Mouse (Mus musculus) liver, embryonic 14.5 days (tissue): ENCODE measurements around the gene Lin7b. TPM values are rescaled to one million over a fixed set of nuclear protein-coding genes. Genes with fewer than 3 reads are reported as not detected.

Experiments used
- ATAC-seq: fragments of 200-750 bp; cut with Nextera tagmentation; 2 replicates; pipeline ENCODE4 v1.8.0; 2017; ENCODE audit warnings: moderate number of reproducible peaks, mild to moderate bottlenecking, moderate library complexity; ENCODE audit not compliant: insufficient read depth
- DNase-seq, 3 experiments: peaks; one replicate each; pipeline ENCODE4 v3.0.0-alpha.2; 2012 to 2013; ENCODE audit warnings: low read depth in 3 of 3, low spot score in 3 of 3
- H3K27ac ChIP-seq: fragments of 300-500 bp; sonication (generic); 2 replicates; pipeline ENCODE4 v1.5.1; 2014; ENCODE audit warnings: moderate library complexity, mild to moderate bottlenecking, control low read depth, inconsistent platforms
- H3K27me3 ChIP-seq: fragments of 300-500 bp; sonication (generic); 2 replicates; pipeline ENCODE4 v1.6.1; 2014; ENCODE audit warnings: mild to moderate bottlenecking, low read length, moderate library complexity; ENCODE audit not compliant: control insufficient read depth, insufficient read depth
- H3K36me3 ChIP-seq: fragments of 300-500 bp; sonication (generic); replicated peaks from 2 replicates; pipeline ENCODE4 v1.6.1; 2014; ENCODE audit warnings: low read depth; ENCODE audit not compliant: control insufficient read depth, insufficient read depth
- H3K4me1 ChIP-seq, 2 experiments: fragments of 200-500 bp in 1 of 2; fragments of 300-500 bp in 1 of 2; sonication (generic) in 1 of 2; replicated peaks; 2 replicates each; pipeline ENCODE4 v1.6.1; 2012 to 2014; ENCODE audit warnings: antibody characterized with exemption in 1 of 2, inconsistent platforms in 1 of 2, low read length in 1 of 2; ENCODE audit not compliant: control insufficient read depth in 2 of 2, insufficient read depth in 2 of 2
- H3K4me2 ChIP-seq: fragments of 300-500 bp; sonication (generic); 2 replicates; pipeline ENCODE4 v1.6.1; 2014; ENCODE audit warnings: low read depth, mild to moderate bottlenecking, control low read depth, moderate library complexity
- H3K4me3 ChIP-seq, 2 experiments: fragments of 200-500 bp in 1 of 2; fragments of 300-500 bp in 1 of 2; sonication (generic) in 1 of 2; 2 replicates each; pipeline ENCODE4 v1.5.1; 2012 to 2014; ENCODE audit warnings: low read depth in 2 of 2, low read length in 2 of 2, mild to moderate bottlenecking in 2 of 2, control low read depth in 1 of 2, inconsistent platforms in 1 of 2, moderate library complexity in 1 of 2; ENCODE audit not compliant: insufficient read depth in 1 of 2
- H3K9ac ChIP-seq: fragments of 300-500 bp; sonication (generic); replicated peaks from 2 replicates; pipeline ENCODE4 v1.6.1; 2014; ENCODE audit warnings: mild to moderate bottlenecking, control low read depth, moderate library complexity
- H3K9me3 ChIP-seq: fragments of 300-500 bp; sonication (generic); 2 replicates; pipeline ENCODE4 v1.6.1; 2016; ENCODE audit warnings: low read length, mixed read lengths; ENCODE audit not compliant: control insufficient read depth
- CTCF ChIP-seq: IDR thresholded peaks from 2 replicates; pipeline ENCODE4 v1.5.1; 2016; ENCODE audit warnings: antibody characterized with exemption, low read depth, control low read depth
- EP300 ChIP-seq: IDR thresholded peaks from 2 replicates; pipeline ENCODE4 v1.6.1; 2016; ENCODE audit warnings: antibody characterized with exemption, low read depth
- WGBS: fragments of 180-500 bp; shearing (Covaris S2); extraction: QIAGEN DNeasy Blood & Tissue Kit; methylation state at CpG from one replicate; pipeline ENCODE4 v1.1.7; 2014; ENCODE audit not compliant: insufficient replicate concordance; 5-methylcytosine and 5-hydroxymethylcytosine counted together
- polyA plus RNA-seq, 2 experiments: library from polyadenylated mRNA; depleted of rRNA in 1 of 2; stranded (reverse) in 1 of 2; unstranded in 1 of 2; fragments of >200 nt; fragmentation: Nextera tagmentation in 1 of 2; extraction: Ambion mirVana in 1 of 2; gene quantifications; 2 replicates each; pipeline versions ENCODE4 v1.2.1 to v1.2.3; 2012 to 2014

Lin7b gene
- polyA plus RNA-seq, 2 experiments = 0.10 to 0.20 TPM

DNA sequence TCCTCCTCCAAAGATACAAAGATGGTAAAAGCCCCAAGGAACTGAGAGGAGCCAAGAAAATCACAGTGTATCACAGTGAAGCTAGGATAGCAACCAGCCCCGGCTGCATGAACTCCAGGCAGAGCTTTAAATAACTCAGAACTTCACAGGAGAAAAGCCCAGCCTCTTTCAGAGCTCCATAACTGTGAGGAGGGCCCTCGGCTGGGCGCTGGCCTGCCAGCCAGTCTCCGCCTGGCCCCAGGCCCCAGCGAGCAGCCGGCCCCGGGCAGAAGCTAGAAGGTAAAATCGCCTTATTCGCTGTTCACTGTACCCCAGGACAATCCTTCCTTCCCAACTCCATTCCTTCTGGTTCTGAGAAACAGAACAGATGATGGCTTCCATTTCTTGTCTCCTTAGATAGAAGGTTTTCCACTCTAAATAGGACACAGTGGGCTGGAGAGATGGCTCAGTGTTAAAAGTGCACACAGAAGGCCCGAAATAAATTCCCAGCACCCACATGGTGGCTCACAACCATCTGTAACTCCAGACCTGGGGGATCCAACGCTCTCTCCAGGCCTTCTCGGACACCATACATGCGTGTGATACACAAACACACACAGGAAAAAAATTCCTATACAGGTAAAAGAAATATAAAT, 41.4 kb downstream of the Lin7b start:
- ATAC-seq = no peak
- no peak overlapping the region for H3K4me3 ChIP-seq

DNA sequence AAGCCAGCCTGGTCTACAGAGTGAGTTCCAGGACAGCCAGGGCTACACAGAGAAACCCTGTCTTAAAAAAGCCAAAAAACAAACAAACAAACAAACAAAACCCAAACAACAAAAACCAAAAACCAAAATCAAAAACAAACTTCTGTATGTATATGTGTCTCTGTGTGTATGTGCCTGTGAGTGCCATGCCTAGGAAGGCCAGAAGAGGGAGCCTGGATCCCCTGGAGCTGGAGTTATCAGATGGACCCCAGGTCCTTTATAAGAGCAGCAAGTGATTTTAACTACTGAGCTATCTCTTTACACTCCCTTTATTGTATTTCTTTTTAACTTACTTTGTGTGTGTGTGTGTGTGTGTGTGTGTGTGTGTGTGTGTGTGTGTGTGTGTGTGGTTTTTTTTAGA, 44.6 kb downstream of the Lin7b start:
- no peak overlapping the region for H3K4me2 ChIP-seq
- no peak for DNase-seq
- no peaks in the 10 kb centered on the region for H3K9me3 ChIP-seq
- H3K36me3 ChIP-seq = no peaks in the 10 kb centered on the region
- no peaks in the 10 kb centered on the region for H3K27me3 ChIP-seq
- no peaks in the 10 kb centered on the region for H3K4me1 ChIP-seq
- H3K27ac ChIP-seq = no peak overlapping the region
- TF ChIP-seq CTCF = peak; percentile 23; the same call in 1 of the 2 replicates
- TF ChIP-seq EP300 = no peak
- no peak for ATAC-seq
- no peak overlapping the region for H3K4me3 ChIP-seq
- no peak overlapping the region for H3K9ac ChIP-seq

More for the DNA sequence above, 41.4 kb downstream of the Lin7b start:
- H3K9ac ChIP-seq = no peak overlapping the region
- H3K4me2 ChIP-seq = no peak overlapping the region
- H3K27me3 ChIP-seq = peaks cover 16% of the 10 kb centered on the region
- 63% methylated on average over 13 of the region's 13 CpGs for WGBS
- H3K9me3 ChIP-seq = no peaks in the 10 kb centered on the region
- no peak for DNase-seq
- no peak overlapping the region for H3K27ac ChIP-seq
- H3K36me3 ChIP-seq = no peaks in the 10 kb centered on the region
- peaks cover 0 to 6% of the 10 kb centered on the region in 2 experiments; a peak in 2 of 4 replicates for H3K4me1 ChIP-seq
- TF ChIP-seq CTCF (no peak), EP300 (no peak)

DNA sequence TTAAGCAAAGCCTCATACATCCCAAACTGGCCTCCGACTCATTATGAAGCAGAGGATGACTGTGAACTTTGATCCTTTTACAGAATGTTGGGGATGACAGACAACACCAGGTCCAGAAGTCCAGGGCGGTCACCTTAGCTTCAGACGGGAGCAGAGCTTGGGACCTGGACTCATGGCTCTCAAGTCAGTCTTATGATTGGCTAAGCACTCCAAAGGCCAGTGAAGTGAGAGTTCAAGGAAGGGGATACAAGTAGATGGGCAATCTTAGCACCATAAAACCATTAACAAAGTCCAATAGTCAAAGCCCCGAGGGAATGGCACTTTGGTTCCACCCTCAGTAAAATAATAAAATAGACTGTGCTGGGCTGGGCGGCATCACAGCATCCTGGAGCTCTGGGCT, 47.3 kb downstream of the Lin7b start:
- H3K27me3 ChIP-seq = no peaks in the 10 kb centered on the region
- ATAC-seq (no peak), DNase-seq (no peak)

DNA sequence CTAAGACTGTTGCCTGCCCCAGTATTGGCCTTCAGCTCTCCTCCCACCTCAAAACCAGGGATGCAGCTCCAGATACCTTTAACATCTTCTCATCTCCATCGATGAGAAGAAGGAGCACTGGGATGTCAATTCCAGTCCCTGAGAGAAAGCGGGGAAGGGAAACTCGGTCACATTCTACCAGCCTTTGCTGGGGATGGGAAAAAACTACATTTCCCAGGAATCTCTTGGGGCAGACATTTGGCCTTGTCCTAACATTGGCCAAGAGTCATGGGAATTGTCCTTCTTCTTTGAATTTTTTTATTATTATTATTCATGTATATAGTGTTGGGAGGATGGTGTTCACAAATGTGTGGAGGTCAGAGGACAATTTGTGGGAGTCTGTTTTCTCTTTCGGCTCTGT, 48.1 kb downstream of the Lin7b start:
- Histone ChIP-seq H3K4me3 (no peak overlapping the region), H3K4me2 (no peak overlapping the region), H3K27me3 (no peaks in the 10 kb centered on the region), H3K36me3 (no peaks in the 10 kb centered on the region), H3K4me1 (no peaks in the 10 kb centered on the region), H3K9ac (no peak overlapping the region), H3K9me3 (no peaks in the 10 kb centered on the region), H3K27ac (no peak overlapping the region)
- 70% methylated on average over 4 of the region's 4 CpGs for WGBS
- TF ChIP-seq CTCF = no peak
- no peak for TF ChIP-seq EP300
- ATAC-seq (no peak), DNase-seq (no peak)

More for the DNA sequence above, 47.3 kb downstream of the Lin7b start:
- no peaks in the 10 kb centered on the region for H3K36me3 ChIP-seq
- H3K27ac ChIP-seq = no peak overlapping the region
- WGBS = 60% methylated on average over 5 of the region's 5 CpGs
- no peaks in the 10 kb centered on the region for H3K9me3 ChIP-seq
- H3K4me2 ChIP-seq = no peak overlapping the region
- H3K9ac ChIP-seq = no peak overlapping the region
- H3K4me3 ChIP-seq = no peak overlapping the region
- TF ChIP-seq CTCF (no peak), EP300 (no peak)
- H3K4me1 ChIP-seq = no peaks in the 10 kb centered on the region

Other genes with a start within 250 kb of the Lin7b start
Only the 30 nearest of the 36 such genes appear.
- gene Pih1d1, start 216.3 kb downstream of the Lin7b start, polyA plus RNA-seq (2012; rRNA removed) = 38.3 and 43.3 TPM in 2 replicates
- gene Pih1d1, start 216.3 kb downstream of the Lin7b start, polyA plus RNA-seq (2014; fragmentation: Nextera tagmentation; extraction: Ambion mirVana) = 44.3 and 45.8 TPM in 2 replicates
- gene Aldh16a1, start 216.0 kb downstream of the Lin7b start, polyA plus RNA-seq (2012; rRNA removed) = 17.9 and 19.8 TPM in 2 replicates
- gene Aldh16a1, start 216.0 kb downstream of the Lin7b start, polyA plus RNA-seq (2014; fragmentation: Nextera tagmentation; extraction: Ambion mirVana) = 20.9 and 23.1 TPM in 2 replicates
- 0.01 TPM in 2 replicates for gene Slc17a7, start 206.6 kb downstream of the Lin7b start, polyA plus RNA-seq (2012; rRNA removed)
- not detected in 2 replicates for gene Slc17a7, start 206.6 kb downstream of the Lin7b start, polyA plus RNA-seq (2014; fragmentation: Nextera tagmentation; extraction: Ambion mirVana)
- 0.02 TPM in 1 of 2 replicates, not detected in the other for gene Gfy, start 191.0 kb downstream of the Lin7b start, polyA plus RNA-seq (2012; rRNA removed)
- gene Gfy, start 191.0 kb downstream of the Lin7b start, polyA plus RNA-seq (2014; fragmentation: Nextera tagmentation; extraction: Ambion mirVana) = not detected in 2 replicates
- not detected in 2 replicates for gene Pth2, start 189.6 kb downstream of the Lin7b start, polyA plus RNA-seq (2012; rRNA removed)
- gene Pth2, start 189.6 kb downstream of the Lin7b start, polyA plus RNA-seq (2014; fragmentation: Nextera tagmentation; extraction: Ambion mirVana) = not detected in 2 replicates
- 0.02 and 0.08 TPM in 2 replicates for gene Ccdc155, start 165.7 kb downstream of the Lin7b start, polyA plus RNA-seq (2012; rRNA removed)
- not detected in 2 replicates for gene Ccdc155, start 165.7 kb downstream of the Lin7b start, polyA plus RNA-seq (2014; fragmentation: Nextera tagmentation; extraction: Ambion mirVana)
- gene Dkkl1, start 158.4 kb downstream of the Lin7b start, polyA plus RNA-seq (2012; rRNA removed) = 1.1 and 1.5 TPM in 2 replicates
- 2.1 and 2.6 TPM in 2 replicates for gene Dkkl1, start 158.4 kb downstream of the Lin7b start, polyA plus RNA-seq (2014; fragmentation: Nextera tagmentation; extraction: Ambion mirVana)
- 7.9 and 10.0 TPM in 2 replicates for gene Tead2, start 154.8 kb downstream of the Lin7b start, polyA plus RNA-seq (2012; rRNA removed)
- 4.1 and 4.5 TPM in 2 replicates for gene Tead2, start 154.8 kb downstream of the Lin7b start, polyA plus RNA-seq (2014; fragmentation: Nextera tagmentation; extraction: Ambion mirVana)
- gene Cd37, start 131.5 kb downstream of the Lin7b start, polyA plus RNA-seq (2012; rRNA removed) = 10.5 and 12.8 TPM in 2 replicates
- 9.0 and 9.1 TPM in 2 replicates for gene Cd37, start 131.5 kb downstream of the Lin7b start, polyA plus RNA-seq (2014; fragmentation: Nextera tagmentation; extraction: Ambion mirVana)
- gene Slc6a16, start 129.5 kb downstream of the Lin7b start, polyA plus RNA-seq (2012; rRNA removed) = 0.03 TPM in 1 of 2 replicates, not detected in the other
- not detected in 2 replicates for gene Slc6a16, start 129.5 kb downstream of the Lin7b start, polyA plus RNA-seq (2014; fragmentation: Nextera tagmentation; extraction: Ambion mirVana)
- gene Slc6a21, start 93.1 kb downstream of the Lin7b start, polyA plus RNA-seq (2012; rRNA removed) = not detected in 2 replicates
- not detected in 2 replicates for gene Slc6a21, start 93.1 kb downstream of the Lin7b start, polyA plus RNA-seq (2014; fragmentation: Nextera tagmentation; extraction: Ambion mirVana)
- 0.70 and 0.87 TPM in 2 replicates for gene Trpm4, start 36.8 kb downstream of the Lin7b start, polyA plus RNA-seq (2012; rRNA removed)
- gene Trpm4, start 36.8 kb downstream of the Lin7b start, polyA plus RNA-seq (2014; fragmentation: Nextera tagmentation; extraction: Ambion mirVana) = 0.43 and 0.60 TPM in 2 replicates
- 0.02 and 0.07 TPM in 2 replicates for gene Hrc, start 35.3 kb downstream of the Lin7b start, polyA plus RNA-seq (2012; rRNA removed)
- gene Hrc, start 35.3 kb downstream of the Lin7b start, polyA plus RNA-seq (2014; fragmentation: Nextera tagmentation; extraction: Ambion mirVana) = not detected in 2 replicates
- 0.21 and 0.22 TPM in 2 replicates for gene Ppfia3, start 3.6 kb downstream of the Lin7b start, polyA plus RNA-seq (2012; rRNA removed)
- gene Ppfia3, start 3.6 kb downstream of the Lin7b start, polyA plus RNA-seq (2014; fragmentation: Nextera tagmentation; extraction: Ambion mirVana) = 0.25 TPM in 1 of 2 replicates, not detected in the other
- gene Snrnp70, start 25.2 kb upstream of the Lin7b start, polyA plus RNA-seq (2012; rRNA removed) = 132 and 203 TPM in 2 replicates
- 28.0 and 28.8 TPM in 2 replicates for gene Snrnp70, start 25.2 kb upstream of the Lin7b start, polyA plus RNA-seq (2014; fragmentation: Nextera tagmentation; extraction: Ambion mirVana)
- not detected in 2 replicates for gene Kcna7, start 35.1 kb upstream of the Lin7b start, polyA plus RNA-seq (2012; rRNA removed)
- not detected in 2 replicates for gene Kcna7, start 35.1 kb upstream of the Lin7b start, polyA plus RNA-seq (2014; fragmentation: Nextera tagmentation; extraction: Ambion mirVana)
- 0.04 and 0.20 TPM in 2 replicates for gene Ntf5, start 43.1 kb upstream of the Lin7b start, polyA plus RNA-seq (2012; rRNA removed)
- 0.18 and 0.19 TPM in 2 replicates for gene Ntf5, start 43.1 kb upstream of the Lin7b start, polyA plus RNA-seq (2014; fragmentation: Nextera tagmentation; extraction: Ambion mirVana)
- not detected in 2 replicates for gene Lhb, start 50.2 kb upstream of the Lin7b start, polyA plus RNA-seq (2012; rRNA removed)
- gene Lhb, start 50.2 kb upstream of the Lin7b start, polyA plus RNA-seq (2014; fragmentation: Nextera tagmentation; extraction: Ambion mirVana) = not detected in 2 replicates
- gene Gys1, start 64.3 kb upstream of the Lin7b start, polyA plus RNA-seq (2012; rRNA removed) = 3.2 and 3.6 TPM in 2 replicates
- 2.8 and 3.1 TPM in 2 replicates for gene Gys1, start 64.3 kb upstream of the Lin7b start, polyA plus RNA-seq (2014; fragmentation: Nextera tagmentation; extraction: Ambion mirVana)
- 65.7 and 69.5 TPM in 2 replicates for gene Ruvbl2, start 67.5 kb upstream of the Lin7b start, polyA plus RNA-seq (2012; rRNA removed)
- gene Ruvbl2, start 67.5 kb upstream of the Lin7b start, polyA plus RNA-seq (2014; fragmentation: Nextera tagmentation; extraction: Ambion mirVana) = 67.5 and 82.7 TPM in 2 replicates
- gene Ftl1, start 89.3 kb upstream of the Lin7b start, polyA plus RNA-seq (2012; rRNA removed) = 1,846 and 1,956 TPM in 2 replicates
- gene Ftl1, start 89.3 kb upstream of the Lin7b start, polyA plus RNA-seq (2014; fragmentation: Nextera tagmentation; extraction: Ambion mirVana) = 4,811 and 5,161 TPM in 2 replicates
- gene Bax, start 96.3 kb upstream of the Lin7b start, polyA plus RNA-seq (2012; rRNA removed) = 57.9 and 68.5 TPM in 2 replicates
- 49.7 and 62.4 TPM in 2 replicates for gene Bax, start 96.3 kb upstream of the Lin7b start, polyA plus RNA-seq (2014; fragmentation: Nextera tagmentation; extraction: Ambion mirVana)
- 0.06 and 0.13 TPM in 2 replicates for gene Tulp2, start 111.3 kb upstream of the Lin7b start, polyA plus RNA-seq (2012; rRNA removed)
- gene Tulp2, start 111.3 kb upstream of the Lin7b start, polyA plus RNA-seq (2014; fragmentation: Nextera tagmentation; extraction: Ambion mirVana) = 0.47 and 0.57 TPM in 2 replicates
- gene Gm45808, start 116.2 kb upstream of the Lin7b start, polyA plus RNA-seq (2012; rRNA removed) = not detected in 2 replicates
- 0.20 TPM in 1 of 2 replicates, not detected in the other for gene Gm45808, start 116.2 kb upstream of the Lin7b start, polyA plus RNA-seq (2014; fragmentation: Nextera tagmentation; extraction: Ambion mirVana)
- 1.5 and 2.2 TPM in 2 replicates for gene Dhdh, start 118.2 kb upstream of the Lin7b start, polyA plus RNA-seq (2012; rRNA removed)
- 1.6 and 1.8 TPM in 2 replicates for gene Dhdh, start 118.2 kb upstream of the Lin7b start, polyA plus RNA-seq (2014; fragmentation: Nextera tagmentation; extraction: Ambion mirVana)
- 48.2 and 58.8 TPM in 2 replicates for gene Nucb1, start 139.8 kb upstream of the Lin7b start, polyA plus RNA-seq (2012; rRNA removed)
- 81.7 and 97.2 TPM in 2 replicates for gene Nucb1, start 139.8 kb upstream of the Lin7b start, polyA plus RNA-seq (2014; fragmentation: Nextera tagmentation; extraction: Ambion mirVana)
- 79.3 and 140 TPM in 2 replicates for gene Ppp1r15a, start 155.7 kb upstream of the Lin7b start, polyA plus RNA-seq (2012; rRNA removed)
- 165 and 183 TPM in 2 replicates for gene Ppp1r15a, start 155.7 kb upstream of the Lin7b start, polyA plus RNA-seq (2014; fragmentation: Nextera tagmentation; extraction: Ambion mirVana)
- 0.52 and 0.90 TPM in 2 replicates for gene Plekha4, start 155.7 kb upstream of the Lin7b start, polyA plus RNA-seq (2012; rRNA removed)
- 0.40 and 0.41 TPM in 2 replicates for gene Plekha4, start 155.7 kb upstream of the Lin7b start, polyA plus RNA-seq (2014; fragmentation: Nextera tagmentation; extraction: Ambion mirVana)
- gene Hsd17b14, start 184.3 kb upstream of the Lin7b start, polyA plus RNA-seq (2012; rRNA removed) = 0.95 and 2.1 TPM in 2 replicates
- 1.2 and 2.5 TPM in 2 replicates for gene Hsd17b14, start 184.3 kb upstream of the Lin7b start, polyA plus RNA-seq (2014; fragmentation: Nextera tagmentation; extraction: Ambion mirVana)
- 38.8 and 40.6 TPM in 2 replicates for gene Bcat2, start 199.6 kb upstream of the Lin7b start, polyA plus RNA-seq (2012; rRNA removed)
- gene Bcat2, start 199.6 kb upstream of the Lin7b start, polyA plus RNA-seq (2014; fragmentation: Nextera tagmentation; extraction: Ambion mirVana) = 35.9 and 39.4 TPM in 2 replicates